Mouse (Mus musculus) embryonic stem cell, embryonic (primary cell): ENCODE measurements around the gene Lrrc74a.

Experiments
- CTCF ChIA-PET, 4 experiments: fragments of 300-600 bp in 2 of 4; fragments of 350-600 bp in 2 of 4; sonication (Branson Sonifier 250); formaldehyde crosslinking; loops; one replicate each; lab custom pipeline; 2022; ENCODE audit warnings: inconsistent platforms in 2 of 4; lab: Charles Lee
- POLR2A ChIA-PET, 4 experiments: fragments of 300-600 bp in 2 of 4; fragments of 350-600 bp in 2 of 4; sonication (Branson Sonifier 250); formaldehyde crosslinking; loops; one replicate each; lab custom pipeline; 2022; ENCODE audit warnings: antibody characterized with exemption in 4 of 4, inconsistent platforms in 1 of 4; lab: Charles Lee

Lrrc74a gene

DNA sequence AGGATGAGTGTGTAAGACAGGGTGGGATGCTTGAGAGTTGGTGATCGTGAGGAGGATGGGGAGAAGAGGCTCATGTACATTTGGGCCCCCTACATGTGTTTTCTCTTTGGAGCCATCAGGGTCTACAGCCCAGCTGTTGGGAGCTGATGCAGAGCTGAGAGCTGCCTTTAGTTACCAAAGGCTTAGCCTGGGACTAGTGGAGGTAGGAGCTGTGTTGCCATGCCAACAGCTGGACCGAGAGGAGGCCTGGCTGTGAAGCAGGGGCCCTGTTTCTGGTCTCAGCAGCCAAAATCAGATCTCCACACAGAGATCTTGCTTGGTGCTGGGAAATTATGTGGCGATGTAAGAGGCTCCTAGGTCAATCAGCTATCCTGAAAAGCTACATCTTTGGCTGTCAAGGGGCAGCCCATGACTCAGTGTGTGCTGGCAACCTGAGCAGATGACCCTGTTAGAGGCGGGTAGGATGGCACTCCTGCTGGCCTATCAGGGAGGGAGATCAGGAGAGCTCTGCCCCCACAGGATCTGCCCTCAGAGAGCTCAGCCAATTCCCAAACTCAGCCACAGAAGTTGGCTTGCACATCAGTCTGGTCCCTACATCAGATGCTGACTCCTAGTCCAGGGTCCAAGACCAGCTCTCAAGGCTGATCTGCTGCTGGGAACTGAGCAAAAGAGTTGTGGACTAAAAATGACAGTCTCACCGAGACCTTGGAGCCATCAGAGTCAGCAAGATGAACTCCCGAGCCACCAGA lies 56.1 kb downstream of the Lrrc74a start:
- POLR2A ChIA-PET, result interaction anchor here (0.5 to 2.3 kb wide), 24 partner anchors 9 to 1650 kb away, joined by 3 to 6 read pairs (median 3); no protein-coding TSS in a partner anchor
- CTCF ChIA-PET, result interaction anchor here (0.5 to 2.0 kb wide), 14 partner anchors 8 to 155 kb away, joined by 3 to 6 read pairs (median 4); no protein-coding TSS in a partner anchor

DNA sequence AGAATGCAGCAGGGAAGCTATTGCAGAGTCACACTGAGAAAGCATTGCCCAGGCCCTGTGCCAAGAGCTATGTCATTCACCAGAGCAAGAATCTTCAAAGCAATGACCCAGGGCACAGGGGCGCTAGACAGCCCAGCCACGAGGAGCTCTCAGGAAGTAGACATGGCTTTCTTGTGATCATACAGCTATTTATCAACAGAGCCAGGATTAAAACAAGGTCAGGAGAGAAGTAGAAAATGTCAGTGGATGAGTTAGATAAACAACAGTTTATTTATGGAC lies 56.6 kb downstream of the Lrrc74a start:
- CTCF ChIA-PET, result interaction anchor here (0.5 to 2.0 kb wide), 7 partner anchors 12 to 106 kb away, joined by 3 to 6 read pairs (median 4); no protein-coding TSS in a partner anchor
- POLR2A ChIA-PET, result interaction anchor here (0.5 to 2.3 kb wide), 19 partner anchors 9 to 1650 kb away, joined by 3 to 6 read pairs (median 3); no protein-coding TSS in a partner anchor

GRCm38 (mm10) chr12:86791987-86792386 lies 57.8 kb downstream of the Lrrc74a start:
- POLR2A ChIA-PET, result interaction anchor here in 2 of 4 experiments (1.3 to 27.2 kb wide), 5 partner anchors 10 to 155 kb away, joined by 3 to 529 read pairs (median 17); partner anchors contain the start of genes Cipc (in 1 of the 2) and Irf2bpl (in 1 of the 2)

DNA sequence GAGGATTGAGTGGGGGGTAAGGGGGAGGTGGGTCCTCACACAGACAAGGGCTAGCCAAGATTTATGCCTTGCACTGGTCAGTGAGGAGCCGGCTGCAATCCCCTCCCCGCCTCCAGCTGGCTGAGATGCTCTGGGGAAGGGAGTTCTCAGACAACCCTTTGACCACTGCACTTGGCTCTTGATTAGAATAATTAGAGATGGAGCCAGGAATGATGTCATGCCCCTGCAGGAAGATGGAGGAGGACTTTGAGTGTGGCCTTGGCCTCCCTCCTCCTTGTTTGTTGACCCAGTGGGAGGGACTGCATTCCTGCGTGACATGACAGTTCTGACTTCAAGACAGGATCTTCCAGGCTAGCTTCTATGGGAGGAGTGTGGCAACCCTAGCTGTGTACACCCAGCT lies 59.7 kb downstream of the Lrrc74a start:
- POLR2A ChIA-PET, result interaction anchor here in 3 of 4 experiments (0.5 to 27.2 kb wide), 34 partner anchors 11 to 1144 kb away, joined by 3 to 529 read pairs (median 4); partner anchors contain the start of genes Cipc (in 1 of the 3) and Irf2bpl (in 1 of the 3)
- CTCF ChIA-PET, result interaction anchor here (0.5 to 7.5 kb wide), 15 partner anchors 22 to 318 kb away, joined by 3 to 88 read pairs (median 4); no protein-coding TSS in a partner anchor

More at GRCm38 (mm10) chr12:86791987-86792386, 57.8 kb downstream of the Lrrc74a start:
- CTCF ChIA-PET, result interaction anchor here in 1 of 4 experiments (2.0 kb wide), 1 partner anchor 20 kb away, joined by 6 read pairs; no protein-coding TSS in a partner anchor

DNA sequence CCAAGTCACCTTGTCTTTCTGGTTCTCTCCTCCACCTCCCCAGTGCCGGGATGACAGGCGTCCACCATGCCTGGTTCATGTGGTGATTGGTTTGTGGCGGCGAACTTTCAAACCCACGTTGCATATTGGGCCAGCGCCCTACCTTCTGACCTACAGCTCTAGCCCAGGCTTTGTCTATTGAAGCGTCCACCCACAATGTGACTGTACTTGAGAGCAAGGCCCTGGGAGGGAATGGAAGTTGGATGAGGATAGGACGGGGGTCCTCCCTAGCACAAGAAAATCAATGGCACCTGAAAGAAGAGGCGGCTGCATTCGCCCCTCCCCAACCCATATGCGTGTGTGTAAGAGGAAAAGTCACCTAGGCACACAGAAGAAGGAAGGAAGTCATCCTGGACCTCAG lies 60.2 kb downstream of the Lrrc74a start:
- POLR2A ChIA-PET, result interaction anchor here in 2 of 4 experiments (0.6 to 27.2 kb wide), 36 partner anchors 12 to 166 kb away, joined by 3 to 529 read pairs (median 4); partner anchors contain the start of genes Cipc (in 1 of the 2) and Irf2bpl (in 1 of the 2)

GRCm38 (mm10) chr12:86795076-86795837 lies 61.1 kb downstream of the Lrrc74a start:
- CTCF ChIA-PET, result interaction anchor here (0.5 to 7.5 kb wide), 35 partner anchors 8 to 199 kb away, joined by 3 to 88 read pairs (median 4); partner anchors contain the start of gene Cipc (in 1 of the 4)
- POLR2A ChIA-PET, result interaction anchor here (0.5 to 27.2 kb wide), 30 partner anchors 13 to 151 kb away, joined by 3 to 529 read pairs (median 4); partner anchors contain the start of genes Cipc (in 1 of the 4) and Irf2bpl (in 1 of the 4)

More for the DNA sequence above, 60.2 kb downstream of the Lrrc74a start:
- CTCF ChIA-PET, result interaction anchor here in 3 of 4 experiments (0.5 to 7.5 kb wide), 18 partner anchors 9 to 318 kb away, joined by 3 to 88 read pairs (median 3); no protein-coding TSS in a partner anchor

DNA sequence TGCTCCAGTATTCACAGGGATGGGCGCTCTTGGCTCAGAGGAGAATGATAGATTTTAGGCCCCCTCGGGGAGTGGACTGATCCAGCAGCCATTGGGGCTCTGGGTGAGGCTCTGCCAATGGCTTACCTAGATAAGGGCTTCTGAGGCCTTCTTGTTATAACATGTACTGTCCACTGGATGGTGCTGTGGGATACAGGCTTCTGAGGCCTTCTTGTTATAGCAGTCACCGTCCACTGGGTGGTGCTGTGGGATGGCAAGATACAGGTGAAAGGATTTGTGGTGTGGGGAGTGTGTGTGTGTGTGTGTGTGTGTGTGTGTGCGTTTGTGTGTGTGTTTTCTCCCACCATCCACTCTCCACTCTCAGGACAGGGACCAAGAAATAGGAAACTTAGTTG lies 61.7 kb downstream of the Lrrc74a start:
- ChIA-PET POLR2A (interaction anchor here (0.6 to 27.2 kb wide), 26 partner anchors 8 to 389 kb away, joined by 3 to 529 read pairs (median 4); partner anchors contain the start of genes Cipc (in 1 of the 4) and Irf2bpl (in 1 of the 4)), CTCF (interaction anchor here (0.6 to 7.5 kb wide), 58 partner anchors 8 to 515 kb away, joined by 3 to 88 read pairs (median 4); partner anchors contain the start of gene Cipc (in 2 of the 4))

DNA sequence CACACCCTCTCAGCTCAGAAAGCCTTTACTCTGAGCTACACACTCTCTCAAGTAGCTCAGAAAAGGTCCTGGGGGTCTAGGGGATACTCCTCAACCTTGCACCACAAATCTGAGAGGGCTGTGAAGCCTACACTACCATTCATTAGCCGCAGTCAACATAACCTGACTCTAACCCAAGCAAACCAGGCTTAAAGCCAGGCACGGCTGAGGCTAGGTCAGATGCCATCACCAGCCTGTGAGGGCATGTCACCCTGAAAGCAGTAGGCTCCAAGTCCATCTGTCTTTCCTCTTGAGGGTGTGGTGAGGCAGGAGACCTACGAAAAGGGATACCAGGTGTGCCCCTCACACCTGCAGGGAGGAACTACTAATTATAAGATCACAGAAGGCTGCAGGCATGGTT lies 62.2 kb downstream of the Lrrc74a start:
- POLR2A ChIA-PET, result interaction anchor here (0.6 to 27.2 kb wide), 29 partner anchors 9 to 390 kb away, joined by 3 to 529 read pairs (median 3); partner anchors contain the start of genes Cipc (in 1 of the 4), Irf2bpl (in 1 of the 4) and Pomt2 (in 1 of the 4)
- CTCF ChIA-PET, result interaction anchor here (0.5 to 7.5 kb wide), 61 partner anchors 8 to 515 kb away, joined by 3 to 88 read pairs (median 4); partner anchors contain the start of gene Cipc (in 2 of the 4)

- CTCF ChIA-PET, result interaction anchor here (0.6 to 7.5 kb wide), 17 partner anchors 12 to 149 kb away, joined by 3 to 88 read pairs (median 6); partner anchors contain the start of gene Cipc (in 1 of the 4)
- POLR2A ChIA-PET, result interaction anchor here in 3 of 4 experiments (0.6 to 27.2 kb wide), 26 partner anchors 12 to 296 kb away, joined by 3 to 529 read pairs (median 7); partner anchors contain the start of genes Cipc (in 1 of the 3) and Irf2bpl (in 1 of the 3)
These were observed 63.6 kb downstream of the Lrrc74a start for GRCm38 (mm10) chr12:86797771-86798170.

- ChIA-PET POLR2A (interaction anchor here (0.6 to 27.2 kb wide), 90 partner anchors 9 to 522 kb away, joined by 3 to 529 read pairs (median 5); partner anchors contain the start of genes Cipc (in 2 of the 4) and Irf2bpl (in 2 of the 4)), CTCF (interaction anchor here (0.5 to 7.5 kb wide), 120 partner anchors 9 to 415 kb away, joined by 3 to 88 read pairs (median 5); partner anchors contain the start of gene Cipc (in 2 of the 4))
These were observed 64.8 kb downstream of the Lrrc74a start for GRCm38 (mm10) chr12:86798773-86799540.

DNA sequence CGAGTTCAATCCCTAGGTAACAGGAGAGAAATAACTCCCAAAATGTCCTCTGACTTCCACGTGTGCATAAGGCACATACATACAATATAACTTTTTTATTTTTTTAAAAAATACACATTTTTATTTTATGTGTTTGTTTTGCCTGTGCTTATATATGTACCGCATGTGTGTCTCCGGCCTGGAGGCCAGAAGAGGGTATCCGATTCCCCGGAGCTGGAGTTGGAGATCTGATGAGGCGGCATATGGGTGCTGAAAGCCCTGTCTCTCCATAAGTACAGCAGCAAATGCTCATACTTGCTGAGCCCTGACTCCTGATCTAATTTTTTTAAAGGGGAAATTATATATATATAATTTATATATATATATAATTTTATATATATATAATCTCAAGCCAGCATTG lies 65.6 kb downstream of the Lrrc74a start:
- POLR2A ChIA-PET, result interaction anchor here (0.6 to 27.2 kb wide), 61 partner anchors 10 to 471 kb away, joined by 3 to 529 read pairs (median 8); partner anchors contain the start of genes Cipc (in 2 of the 4) and Irf2bpl (in 2 of the 4)

DNA sequence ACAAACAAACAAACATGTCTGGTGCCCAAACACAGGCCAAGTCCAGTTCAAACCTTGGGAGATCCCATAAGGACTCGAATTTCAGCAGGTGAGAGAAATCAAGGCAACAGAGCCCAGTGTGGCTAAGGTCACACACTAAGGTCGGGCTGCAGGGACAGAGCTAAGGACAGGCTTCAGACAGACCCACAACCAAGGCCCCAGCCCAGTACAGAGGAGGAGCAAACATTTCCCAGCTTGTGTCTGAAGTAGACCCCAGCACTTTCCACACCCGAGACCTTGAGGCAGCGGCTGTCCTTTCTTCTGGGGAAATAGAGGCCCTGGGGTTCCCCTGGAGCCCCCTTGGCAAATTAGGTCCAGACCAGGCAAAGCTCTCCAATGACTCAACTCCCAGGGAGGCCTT lies 66.2 kb downstream of the Lrrc74a start:
- CTCF ChIA-PET, result interaction anchor here (0.6 to 7.3 kb wide), 22 partner anchors 9 to 162 kb away, joined by 3 to 66 read pairs (median 4); no protein-coding TSS in a partner anchor
- POLR2A ChIA-PET, result interaction anchor here (0.6 to 27.2 kb wide), 72 partner anchors 9 to 488 kb away, joined by 3 to 529 read pairs (median 6); partner anchors contain the start of genes Cipc (in 2 of the 4), Irf2bpl (in 2 of the 4) and Pomt2 (in 1 of the 4)

More for the DNA sequence above, 65.6 kb downstream of the Lrrc74a start:
- CTCF ChIA-PET, result interaction anchor here (0.6 to 7.5 kb wide), 38 partner anchors 9 to 253 kb away, joined by 3 to 88 read pairs (median 5); no protein-coding TSS in a partner anchor

DNA sequence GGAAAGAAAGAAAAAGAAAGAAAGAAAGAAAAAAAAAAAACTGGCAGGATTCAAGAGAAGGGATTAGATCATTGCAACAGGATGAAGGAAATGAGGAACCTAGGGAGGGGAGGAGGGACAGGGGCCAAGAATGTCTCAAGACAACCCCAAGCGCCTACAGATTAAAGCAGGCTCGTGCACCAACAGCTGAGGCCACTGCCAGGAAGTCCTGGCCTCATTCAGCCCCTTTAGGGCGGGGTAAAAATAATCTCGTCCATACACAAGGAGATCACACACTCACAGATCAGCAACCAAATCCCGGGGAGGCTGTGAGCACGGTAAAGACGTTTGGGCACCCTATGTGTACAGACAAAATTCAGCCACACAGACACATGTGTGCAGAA lies 66.6 kb downstream of the Lrrc74a start:
- CTCF ChIA-PET, result interaction anchor here (0.6 to 7.3 kb wide), 19 partner anchors 9 to 162 kb away, joined by 3 to 66 read pairs (median 4); no protein-coding TSS in a partner anchor
- POLR2A ChIA-PET, result interaction anchor here (0.6 to 27.2 kb wide), 83 partner anchors 1 to 488 kb away, joined by 3 to 529 read pairs (median 6); partner anchors contain the start of genes Cipc (in 2 of the 4), Irf2bpl (in 2 of the 4) and Pomt2 (in 1 of the 4)

DNA sequence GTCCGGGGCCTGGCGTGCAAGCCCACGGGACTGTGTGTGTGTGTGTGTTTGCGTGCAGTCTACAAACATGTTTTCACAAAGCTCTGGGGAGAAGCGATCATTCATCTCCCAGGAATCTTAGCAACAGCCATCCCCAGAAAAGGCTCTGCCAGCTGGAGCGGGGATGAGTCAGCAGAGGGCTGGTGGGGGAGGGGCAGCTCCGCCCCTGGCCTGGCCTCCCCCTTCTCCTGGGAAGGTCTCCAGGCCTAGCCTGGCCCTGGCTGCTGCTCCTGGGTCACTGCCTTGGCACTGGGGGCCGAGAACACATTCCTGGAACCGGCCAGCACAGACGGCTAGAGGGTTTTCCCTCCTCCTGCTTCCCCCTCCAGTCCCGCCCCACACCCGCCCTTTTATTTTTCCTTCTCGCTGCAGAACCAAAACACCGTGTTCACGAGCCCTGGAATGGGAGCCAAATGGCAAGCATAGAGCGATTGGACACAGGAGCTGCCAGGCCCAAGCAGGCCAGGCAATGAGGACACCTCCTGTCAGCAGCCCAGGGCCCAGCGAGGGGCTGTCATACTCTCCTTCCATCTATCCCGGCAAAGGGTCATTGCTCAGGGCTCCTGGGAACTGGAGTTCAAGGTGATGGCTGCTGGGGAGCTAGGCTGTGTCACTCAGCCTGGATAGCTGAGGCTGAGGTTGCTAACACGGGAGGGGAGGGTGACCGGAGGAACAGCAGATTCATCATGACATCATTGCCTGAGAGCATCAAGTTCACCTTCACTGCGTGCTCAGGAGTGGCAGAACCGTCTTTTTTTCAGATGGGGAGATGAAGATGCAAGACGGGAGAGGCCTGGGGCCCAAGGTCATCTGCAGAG lies 67.2 kb downstream of the Lrrc74a start:
- CTCF ChIA-PET, result interaction anchor here in 3 of 4 experiments (0.5 to 2.2 kb wide), 21 partner anchors 8 to 122 kb away, joined by 3 to 10 read pairs (median 4); no protein-coding TSS in a partner anchor
- POLR2A ChIA-PET, result interaction anchor here (0.6 to 27.2 kb wide), 105 partner anchors 2 to 487 kb away, joined by 3 to 529 read pairs (median 6); partner anchors contain the start of genes Cipc (in 3 of the 4), Irf2bpl (in 2 of the 4) and Pomt2 (in 1 of the 4)
